Mouse (Mus musculus) stomach, postnatal 0 days (tissue): ENCODE data around the gene Hapln2.

Source experiments
- CTCF ChIP-seq: IDR thresholded peaks from 2 replicates; pipeline ENCODE4 v1.5.1; 2016; ENCODE audit warnings: antibody characterized with exemption, low read depth, mild to moderate bottlenecking, moderate library complexity
- EP300 ChIP-seq: optimal IDR thresholded peaks from 2 replicates; pipeline ENCODE3; 2016; ENCODE audit warnings: antibody characterized with exemption

DNA sequence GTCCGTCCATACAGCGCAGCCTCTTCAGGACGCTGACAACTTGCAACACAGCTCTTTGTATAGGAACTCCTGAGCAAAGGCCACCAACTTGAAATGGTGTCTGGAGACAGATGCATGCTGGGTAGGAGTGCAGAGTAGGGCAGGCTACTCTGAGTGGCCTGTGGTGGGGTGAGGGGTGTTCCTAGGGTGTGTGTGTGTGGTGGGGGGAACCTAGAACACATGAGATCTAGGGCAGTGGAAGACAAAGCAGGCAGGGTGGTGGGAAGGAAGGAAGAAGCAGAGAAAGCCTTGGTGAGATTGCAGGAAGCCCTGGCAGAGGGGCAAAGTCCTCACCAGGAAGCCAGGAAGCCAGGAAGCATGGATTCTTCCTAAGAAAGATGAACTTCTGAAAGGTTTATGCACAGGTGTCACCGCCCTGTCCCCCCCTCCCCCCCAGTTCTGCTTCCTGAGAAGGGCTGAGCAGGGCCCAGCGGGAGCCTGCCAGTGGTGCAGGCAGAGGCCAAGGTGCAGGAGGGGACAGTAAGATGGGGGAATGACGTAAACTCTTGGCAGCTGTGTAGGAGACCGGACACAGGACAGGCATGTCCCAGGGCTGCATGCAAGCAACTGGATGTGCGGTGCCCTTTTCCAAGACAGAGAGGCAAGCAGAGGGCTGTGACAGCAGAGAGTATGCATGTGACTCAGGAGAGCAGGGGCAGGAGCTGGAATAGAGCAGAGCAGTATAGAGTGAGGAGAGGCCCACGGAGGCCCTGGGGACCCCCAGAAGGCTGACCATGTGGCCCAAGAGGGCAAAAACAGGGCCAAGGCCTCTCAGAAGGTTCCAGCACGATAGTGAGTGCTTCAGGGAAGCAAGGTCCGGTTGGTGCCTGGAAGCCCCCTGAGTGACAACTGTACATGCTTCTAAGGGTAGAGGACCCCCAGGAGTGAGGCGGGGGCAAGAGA is 45.2 kb downstream of the Hapln2 start:
- TF ChIP-seq CTCF (no peak), EP300 (no peak)
